Mouse (Mus musculus) CH12.LX (cell line): ENCODE measurements around the gene Map2. TPM values are rescaled to one million over a fixed set of nuclear protein-coding genes. Genes with fewer than 3 reads are reported as not detected.

Source experiments
- DNase-seq: peaks from one replicate; pipeline ENCODE4 v3.0.0-alpha.2; 2013; ENCODE audit errors: extremely low read depth
- H3K27ac ChIP-seq: 2 replicates; pipeline ENCODE4 v1.5.1; 2012; ENCODE audit warnings: low read depth, mild to moderate bottlenecking, control low read depth, moderate library complexity; ENCODE audit not compliant: insufficient read depth
- H3K27me3 ChIP-seq: replicated peaks from 2 replicates; pipeline ENCODE3; 2012; ENCODE audit warnings: inconsistent platforms
- H3K36me3 ChIP-seq, 2 experiments: replicated peaks in 1 of 2; 2 replicates each; pipeline versions ENCODE3 to v1.6.1; 2012; ENCODE audit warnings: inconsistent platforms in 1 of 2, low read length in 1 of 2, mild to moderate bottlenecking in 1 of 2, mixed read lengths in 1 of 2, moderate library complexity in 1 of 2; ENCODE audit not compliant: control insufficient read depth in 1 of 2, insufficient read depth in 1 of 2
- H3K4me1 ChIP-seq, 2 experiments: 2 replicates each; pipeline ENCODE4 v1.6.1; 2012; ENCODE audit warnings: inconsistent platforms in 1 of 2, moderate library complexity in 1 of 2; ENCODE audit not compliant: insufficient read depth in 2 of 2, control insufficient read depth in 1 of 2
- H3K4me2 ChIP-seq: 2 replicates; pipeline ENCODE4 v1.6.1; 2012; ENCODE audit warnings: low read depth, mild to moderate bottlenecking, control low read depth; ENCODE audit not compliant: poor library complexity, insufficient read depth, severe bottlenecking
- H3K4me3 ChIP-seq, 3 experiments: fragments of 150-350 bp in 1 of 3; sonication (generic) in 1 of 3; replicated peaks in 1 of 3; 2 replicates each; pipeline versions ENCODE3 to v1.5.1; 2011 to 2012; ENCODE audit warnings: low read depth in 2 of 3, low read length in 2 of 3, mild to moderate bottlenecking in 2 of 3, moderate library complexity in 2 of 3, control low read depth in 1 of 3, improper control_type of control experiment in 1 of 3, inconsistent platforms in 1 of 3, mixed read lengths in 1 of 3; ENCODE audit not compliant: poor library complexity in 1 of 3
- H3K79me2 ChIP-seq: replicated peaks from 2 replicates; pipeline ENCODE4 v1.6.1; 2012; ENCODE audit warnings: mild to moderate bottlenecking, moderate library complexity; ENCODE audit not compliant: control insufficient read depth, poor library complexity, insufficient read depth, severe bottlenecking; ENCODE audit errors: extremely low read depth
- H3K9ac ChIP-seq: 2 replicates; pipeline ENCODE4 v1.6.1; 2012; ENCODE audit warnings: low read depth, mild to moderate bottlenecking, control low read depth, moderate library complexity; ENCODE audit not compliant: insufficient read depth
- H3K9me3 ChIP-seq: replicated peaks from 2 replicates; pipeline ENCODE3; 2012; ENCODE audit warnings: low read length, inconsistent platforms, mixed read lengths
- CHD1 ChIP-seq: IDR thresholded peaks from 2 replicates; pipeline ENCODE4 v1.6.1; 2012; ENCODE audit warnings: low read depth, low read length, improper control_type of control experiment, inconsistent platforms
- CHD2 ChIP-seq: IDR thresholded peaks from 2 replicates; pipeline ENCODE4 v1.6.1; 2011; ENCODE audit warnings: low read length, improper control_type of control experiment
- CTCF ChIP-seq, 2 experiments: IDR thresholded peaks in 1 of 2; conservative IDR thresholded peaks in 1 of 2; 2 replicates each; pipeline ENCODE4 v1.5.1; 2011 to 2012; ENCODE audit warnings: low read depth in 2 of 2, low read length in 2 of 2, improper control_type of control experiment in 1 of 2, inconsistent platforms in 1 of 2, mild to moderate bottlenecking in 1 of 2, moderate library complexity in 1 of 2
- ELF1 ChIP-seq: IDR thresholded peaks from 2 replicates; pipeline ENCODE4 v1.6.1; 2014; ENCODE audit warnings: low read depth, mild to moderate bottlenecking, inconsistent platforms, low read length, improper control_type of control experiment
- HCFC1 ChIP-seq: IDR thresholded peaks from 2 replicates; pipeline ENCODE4 v1.6.1; 2012; ENCODE audit warnings: low read depth, mild to moderate bottlenecking, inconsistent platforms, low read length, improper control_type of control experiment
- JUN ChIP-seq: IDR thresholded peaks from 2 replicates; pipeline ENCODE4 v1.6.1; 2011; ENCODE audit warnings: low read depth, mild to moderate bottlenecking, low read length, improper control_type of control experiment, moderate library complexity; ENCODE audit not compliant: insufficient read depth
- JUND ChIP-seq: conservative IDR thresholded peaks from 2 replicates; pipeline ENCODE4 v1.6.1; 2011; ENCODE audit warnings: low read depth, low read length, improper control_type of control experiment
- MAZ ChIP-seq: IDR thresholded peaks from 2 replicates; pipeline ENCODE4 v1.6.1; 2012; ENCODE audit warnings: low read depth, mild to moderate bottlenecking, inconsistent platforms, low read length, improper control_type of control experiment, moderate library complexity
- MYC ChIP-seq: IDR thresholded peaks from 2 replicates; pipeline ENCODE4 v1.6.1; 2011; ENCODE audit warnings: low read depth, mild to moderate bottlenecking, improper control_type of control experiment, low read length
- NRF1 ChIP-seq: IDR thresholded peaks from 2 replicates; pipeline ENCODE4 v1.6.1; 2014; ENCODE audit warnings: low read depth, mild to moderate bottlenecking, inconsistent platforms, low read length, improper control_type of control experiment, moderate library complexity
- PAX5 ChIP-seq: IDR thresholded peaks from 2 replicates; pipeline ENCODE4 v1.6.1; 2012; ENCODE audit warnings: low read length, inconsistent platforms, mixed read lengths
- POLR2A ChIP-seq: IDR thresholded peaks from 2 replicates; pipeline ENCODE4 v1.6.1; 2011; ENCODE audit warnings: low read depth, mild to moderate bottlenecking, improper control_type of control experiment, low read length
- SIN3A ChIP-seq: IDR thresholded peaks from 2 replicates; pipeline ENCODE4 v1.6.1; 2012; ENCODE audit warnings: low read length, improper control_type of control experiment, inconsistent platforms
- ZC3H11A ChIP-seq: IDR thresholded peaks from 2 replicates; pipeline ENCODE4 v1.6.1; 2012; ENCODE audit warnings: low read depth, mild to moderate bottlenecking, inconsistent platforms, low read length, improper control_type of control experiment
- ZKSCAN1 ChIP-seq: IDR thresholded peaks from 2 replicates; pipeline ENCODE4 v1.6.1; 2012; ENCODE audit warnings: low read depth, inconsistent platforms, low read length, improper control_type of control experiment, borderline replicate concordance
- ZMIZ1 ChIP-seq: IDR thresholded peaks from 2 replicates; pipeline ENCODE4 v1.6.1; 2012; ENCODE audit warnings: low read depth, mild to moderate bottlenecking, inconsistent platforms, low read length, improper control_type of control experiment
- dilution Hi-C: fragments of 300-500 bp; cut with MboI; formaldehyde crosslinking; loops from 2 replicates; pipeline ENCODE4 v1.14.3; 2020; ENCODE audit warnings: low sequenced_read_pairs; ENCODE audit not compliant: extremely low pct_unique_long_range_greater_than_20kb, extremely low pct_ligation_motif_present
- in situ Hi-C: fragments of 300-500 bp; cut with MboI; formaldehyde crosslinking; loops from 3 replicates; pipeline ENCODE4 v1.14.3; 2019; ENCODE audit warnings: low sequenced_read_pairs, low pct_ligation_motif_present, low pct_unique_long_range_greater_than_20kb, mixed read lengths
- polyA plus RNA-seq: library from polyadenylated mRNA; unstranded; fragments of >175 nt; gene quantifications from 2 replicates; pipeline ENCODE4 v1.2.1, GENCODE M21; 2012; ENCODE audit warnings: low read depth; ENCODE audit not compliant: insufficient read length
- total RNA-seq, 2 experiments: library from RNA; depleted of rRNA; stranded (reverse); fragments of 300-350 nt in 1 of 2; fragments of >200 nt in 1 of 2; gene quantifications; 2 replicates each; pipeline ENCODE4 v1.2.3; 2012 to 2014

Map2 gene
- total and polyA plus RNA-seq, 3 experiments, result 1.5 to 6.5 (median 5.9) TPM

GRCm38 (mm10) chr1:66365600-66365999, 190.5 kb downstream of the Map2 start:
- no peak for DNase-seq
- Histone ChIP-seq H3K79me2 (no peaks in the 10 kb centered on the region), H3K4me2 (no peak overlapping the region), H3K27ac (no peak overlapping the region), H3K9ac (no peak overlapping the region), H3K4me1 (no peaks in the 10 kb centered on the region), H3K9me3 (no peaks in the 10 kb centered on the region), H3K4me3 (no peak overlapping the region), H3K36me3 (no peaks in the 10 kb centered on the region), H3K27me3 (no peaks in the 10 kb centered on the region)
- no peak for TF ChIP-seq ELF1
- no peak for TF ChIP-seq ZKSCAN1
- TF ChIP-seq ZMIZ1, result no peak
- TF ChIP-seq MAZ, result no peak
- TF ChIP-seq JUND, result no peak
- no peak for TF ChIP-seq MYC
- TF ChIP-seq ZC3H11A, result no peak
- no peak for TF ChIP-seq POLR2A
- no peak for TF ChIP-seq CHD1
- no peak for TF ChIP-seq CHD2
- dilution Hi-C loops, result no loop called here
- in situ Hi-C loops, result no loop called here

DNA sequence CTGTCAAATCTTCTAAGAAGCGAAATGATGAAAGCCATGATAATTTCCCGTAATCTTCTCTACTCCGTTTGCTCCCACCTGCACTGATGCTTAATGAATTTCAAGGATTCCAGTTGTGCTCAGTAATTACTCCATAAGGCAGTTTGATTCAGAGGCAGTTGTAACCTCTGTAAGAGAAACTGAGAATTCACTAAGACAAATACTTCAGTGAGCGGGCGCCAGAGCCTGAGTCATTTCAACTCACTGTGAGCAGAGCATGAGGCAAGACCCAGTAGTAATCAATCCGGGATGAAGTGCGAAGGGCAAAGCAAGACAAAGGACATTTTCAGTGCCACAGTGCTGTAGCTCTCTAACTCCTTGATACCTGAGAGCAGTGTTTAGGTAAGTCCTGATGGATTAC, 194.4 kb downstream of the Map2 start:
- Histone ChIP-seq H3K9ac (no peak overlapping the region), H3K27ac (no peak overlapping the region), H3K27me3 (no peaks in the 10 kb centered on the region), H3K4me2 (no peak overlapping the region)
- DNase-seq, result no peak
- dilution Hi-C loops, result no loop called here
- TF ChIP-seq PAX5, result no peak
- TF ChIP-seq, all 38 proteins: peak for 0
- no peaks in the 10 kb centered on the region for H3K79me2 ChIP-seq
- no peaks in the 10 kb centered on the region for H3K4me1 ChIP-seq
- in situ Hi-C loops, result no loop called here
- H3K9me3 ChIP-seq, result no peaks in the 10 kb centered on the region
- no peaks in the 10 kb centered on the region for H3K36me3 ChIP-seq
- H3K4me3 ChIP-seq, result no peak overlapping the region

GRCm38 (mm10) chr1:66371371-66371770, 196.3 kb downstream of the Map2 start:
- no peaks in the 10 kb centered on the region for H3K4me1 ChIP-seq
- H3K4me2 ChIP-seq, result no peak overlapping the region
- TF ChIP-seq JUN, result no peak
- TF ChIP-seq CTCF (conservative IDR thresholded peaks at IDR 0.05 in 1 of 2, IDR thresholded peaks at IDR 0.05 in 1 of 2; ENCODE audit: low read depth in 2 of 2, low read length in 2 of 2), result no peak
- TF ChIP-seq CHD1, result no peak
- TF ChIP-seq HCFC1, result no peak
- no peak for TF ChIP-seq SIN3A
- TF ChIP-seq NRF1, result no peak
- no peak for TF ChIP-seq PAX5
- no peaks in the 10 kb centered on the region for H3K36me3 ChIP-seq
- no peak overlapping the region for H3K27ac ChIP-seq
- no peaks in the 10 kb centered on the region for H3K79me2 ChIP-seq
- in situ Hi-C loops, result no loop called here
- no peaks in the 10 kb centered on the region for H3K27me3 ChIP-seq
- no peak overlapping the region for H3K9ac ChIP-seq
- dilution Hi-C loops, result no loop called here
- no peak for DNase-seq
- H3K4me3 ChIP-seq, result no peak overlapping the region
- no peaks in the 10 kb centered on the region for H3K9me3 ChIP-seq
